Mouse (Mus musculus) bone marrow macrophage, adult 2 months (primary cell): ENCODE results near the gene Fam155a. TPM values are rescaled to one million over a fixed set of nuclear protein-coding genes. Genes with fewer than 3 reads are reported as not detected.

Experiments
- H3K27ac ChIP-seq: 2 replicates; pipeline ENCODE4 v1.5.1; 2012; ENCODE audit warnings: low read depth, low read length; ENCODE audit not compliant: insufficient read depth
- H3K4me1 ChIP-seq: 2 replicates; pipeline ENCODE4 v1.6.1; 2012; ENCODE audit warnings: low read length; ENCODE audit not compliant: control insufficient read depth, insufficient read depth
- H3K4me3 ChIP-seq: 2 replicates; pipeline ENCODE4 v1.5.1; 2012; ENCODE audit warnings: mild to moderate bottlenecking, low read length, moderate library complexity; ENCODE audit not compliant: insufficient read depth
- CTCF ChIP-seq: IDR thresholded peaks from 2 replicates; pipeline ENCODE4 v1.5.1; 2012; ENCODE audit warnings: low read depth, mild to moderate bottlenecking, low read length, moderate library complexity
- POLR2A ChIP-seq: IDR thresholded peaks from 2 replicates; pipeline ENCODE4 v1.6.1; 2012; ENCODE audit warnings: mild to moderate bottlenecking, low read depth, low read length, borderline replicate concordance
- polyA plus RNA-seq: library from polyadenylated mRNA; stranded (reverse); fragments of >200 nt; gene quantifications from 2 replicates; pipeline ENCODE4 v1.2.4, GENCODE M21; 2012; ENCODE audit not compliant: missing spikeins, insufficient read depth, insufficient read length

Gene Fam155a
- polyA plus RNA-seq, 1 experiment = not detected

GRCm38 (mm10) chr8:9521577-9521976 is 249.4 kb downstream of the Fam155a start:
- TF ChIP-seq CTCF (no peak), POLR2A (no peak)
- H3K4me3 ChIP-seq = no peak overlapping the region
- no peaks in the 10 kb centered on the region for H3K4me1 ChIP-seq
- no peak overlapping the region for H3K27ac ChIP-seq

- no peak overlapping the region for H3K4me3 ChIP-seq
- TF ChIP-seq CTCF = no peak
- TF ChIP-seq POLR2A = no peak
- no peaks in the 10 kb centered on the region for H3K4me1 ChIP-seq
- H3K27ac ChIP-seq = no peak overlapping the region
Observed at GRCm38 (mm10) chr8:9500751-9501150, 270.2 kb downstream of the Fam155a start.

GRCm38 (mm10) chr8:9494225-9494598 is 276.7 kb downstream of the Fam155a start:
- no peak overlapping the region for H3K4me3 ChIP-seq
- no peaks in the 10 kb centered on the region for H3K4me1 ChIP-seq
- H3K27ac ChIP-seq = no peak overlapping the region
- TF ChIP-seq POLR2A = no peak

GRCm38 (mm10) chr8:9493557-9494224 is 277.3 kb downstream of the Fam155a start:
- Histone ChIP-seq H3K4me3 (no peak overlapping the region), H3K4me1 (no peaks in the 10 kb centered on the region), H3K27ac (no peak overlapping the region)
- TF ChIP-seq POLR2A (no peak), CTCF (no peak)

- TF ChIP-seq CTCF (no peak), POLR2A (no peak)
- no peak overlapping the region for H3K27ac ChIP-seq
- H3K4me3 ChIP-seq = no peak overlapping the region
- H3K4me1 ChIP-seq = no peaks in the 10 kb centered on the region
Observed at GRCm38 (mm10) chr8:9482565-9482964, 288.4 kb downstream of the Fam155a start.

GRCm38 (mm10) chr8:9471290-9471689 is 299.7 kb downstream of the Fam155a start:
- Histone ChIP-seq H3K4me3 (no peak overlapping the region), H3K27ac (no peak overlapping the region), H3K4me1 (no peaks in the 10 kb centered on the region)
- TF ChIP-seq POLR2A (no peak), CTCF (no peak)

GRCm38 (mm10) chr8:9470114-9470513 is 300.8 kb downstream of the Fam155a start:
- H3K4me3 ChIP-seq = no peak overlapping the region
- H3K4me1 ChIP-seq = no peaks in the 10 kb centered on the region
- H3K27ac ChIP-seq = no peak overlapping the region
- TF ChIP-seq POLR2A (no peak), CTCF (no peak)

GRCm38 (mm10) chr8:9461111-9461510 is 309.9 kb downstream of the Fam155a start:
- H3K4me3 ChIP-seq = no peak overlapping the region
- TF ChIP-seq CTCF = no peak
- no peak for TF ChIP-seq POLR2A
- H3K27ac ChIP-seq = no peak overlapping the region
- H3K4me1 ChIP-seq = no peaks in the 10 kb centered on the region

GRCm38 (mm10) chr8:9460707-9461106 is 310.3 kb downstream of the Fam155a start:
- no peaks in the 10 kb centered on the region for H3K4me1 ChIP-seq
- no peak overlapping the region for H3K27ac ChIP-seq
- no peak overlapping the region for H3K4me3 ChIP-seq
- TF ChIP-seq POLR2A (no peak), CTCF (no peak)

- no peak for TF ChIP-seq POLR2A
- Histone ChIP-seq H3K4me3 (no peak overlapping the region), H3K27ac (no peak overlapping the region), H3K4me1 (no peaks in the 10 kb centered on the region)
Observed at GRCm38 (mm10) chr8:9458614-9459013, 312.3 kb downstream of the Fam155a start.

- TF ChIP-seq CTCF (no peak), POLR2A (no peak)
- H3K27ac ChIP-seq = no peak overlapping the region
- no peak overlapping the region for H3K4me3 ChIP-seq
- H3K4me1 ChIP-seq = no peaks in the 10 kb centered on the region
Observed at GRCm38 (mm10) chr8:9455138-9455537, 315.8 kb downstream of the Fam155a start.
